Mouse (Mus musculus): ENCODE measurements around the gene Syt12. TPM values are rescaled to one million over a fixed set of nuclear protein-coding genes. Genes with fewer than 3 reads are reported as not detected.
A peak's percentile ranks its signal among the peaks of the same experiment; 100 is the strongest.

Gene Syt12
- polyA plus RNA-seq, 1 experiment = 82.4 TPM

- under 1% methylated on average over 75 of the region's 90 CpGs for WGBS
- H3K4me3 ChIP-seq (replicated peaks; ENCODE audit: insufficient read depth, low read depth, low read length) = peak overlapping the region; percentile 90
Observed at GRCm38 (mm10) chr19:4396998-4397797, 80.0 kb downstream of the Syt12 start.

DNA sequence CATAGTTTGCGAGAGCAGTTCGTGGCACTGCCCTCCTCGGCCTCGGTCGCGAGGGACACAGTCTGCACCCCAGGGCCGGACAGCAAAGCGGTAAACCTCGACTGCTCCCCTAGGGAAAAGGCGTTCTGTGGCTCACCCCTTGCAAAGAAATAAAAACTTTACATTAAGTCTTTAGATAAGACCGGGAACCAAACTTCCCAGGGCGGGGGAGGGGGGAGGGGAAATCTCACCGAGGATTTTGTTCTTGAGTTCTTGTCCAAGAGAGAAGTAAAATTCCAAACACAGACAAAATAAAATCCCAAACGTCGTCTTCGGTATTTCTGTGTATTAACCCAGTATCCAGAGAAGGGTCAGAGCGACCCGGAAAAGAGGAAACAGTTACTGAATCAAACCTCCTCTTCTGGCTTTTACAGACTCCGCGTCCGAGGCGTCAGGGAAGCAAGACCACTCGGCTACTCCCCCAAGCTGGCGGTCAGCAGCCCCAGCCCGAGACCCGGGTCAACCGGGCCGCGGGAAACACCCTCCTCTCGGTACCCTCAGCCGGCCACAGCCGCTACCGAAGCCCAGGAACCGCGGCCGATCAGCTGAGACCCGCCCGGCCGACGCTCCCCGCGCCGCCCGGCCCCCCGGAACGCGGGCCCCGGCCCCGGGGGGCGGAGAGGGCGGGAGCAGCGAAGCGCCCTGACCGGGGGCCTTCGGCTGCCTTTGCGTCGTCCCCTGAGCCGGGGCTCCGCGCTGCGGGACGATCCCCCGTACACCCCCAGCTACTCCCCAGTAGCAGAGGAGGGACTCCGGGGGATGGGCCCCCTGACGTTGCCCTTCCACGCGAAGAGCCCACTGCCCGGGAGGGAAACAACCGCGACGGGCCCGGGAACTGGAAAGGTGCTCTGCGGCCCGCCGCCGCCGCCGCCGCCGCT is 80.9 kb downstream of the Syt12 start:
- H3K4me1 ChIP-seq (ENCODE audit: control insufficient read depth, insufficient read depth, low read length) = no peaks in the 10 kb centered on the region
- peak overlapping the region; percentile 77 for H3K27ac ChIP-seq (ENCODE audit: insufficient read depth, low read length)
- DNase-seq = peak; percentile 46 to 53
- TF ChIP-seq CTCF (IDR thresholded peaks at IDR 0.05; ENCODE audit: borderline replicate concordance, insufficient read depth, low read depth, low read length) = no peak
- no peak for TF ChIP-seq POLR2A (IDR thresholded peaks at IDR 0.05; ENCODE audit: borderline replicate concordance, insufficient read depth, low read length)
- H3K4me3 ChIP-seq (replicated peaks; ENCODE audit: insufficient read depth, low read depth, low read length) = peak overlapping the region; percentile 74
- WGBS = under 1% methylated on average over 78 of the region's 80 CpGs
- H3K27me3 ChIP-seq (ENCODE audit: control insufficient read depth, insufficient read depth, low read length) = no peaks in the 10 kb centered on the region

More at GRCm38 (mm10) chr19:4396998-4397797, 80.0 kb downstream of the Syt12 start:
- DNase-seq = peak; percentile 95 to 98
- H3K4me1 ChIP-seq (ENCODE audit: control insufficient read depth, insufficient read depth, low read length) = no peaks in the 10 kb centered on the region
- TF ChIP-seq POLR2A (IDR thresholded peaks at IDR 0.05; ENCODE audit: borderline replicate concordance, insufficient read depth, low read length) (peak; percentile 69), CTCF (IDR thresholded peaks at IDR 0.05; ENCODE audit: borderline replicate concordance, insufficient read depth, low read depth, low read length) (no peak)
- H3K27me3 ChIP-seq (ENCODE audit: control insufficient read depth, insufficient read depth, low read length) = no peaks in the 10 kb centered on the region
- peak overlapping the region; percentile 77 for H3K27ac ChIP-seq (ENCODE audit: insufficient read depth, low read length)

Other genes with a start within 250 kb of the Syt12 start
- gene Pold4, start 245.5 kb downstream of the Syt12 start, polyA plus RNA-seq (2012; rRNA removed) = 39.3 and 40.1 TPM in 2 replicates
- 139 and 151 TPM in 2 replicates for gene Ssh3, start 208.3 kb downstream of the Syt12 start, polyA plus RNA-seq (2012; rRNA removed)
- gene Ankrd13d, start 194.3 kb downstream of the Syt12 start, polyA plus RNA-seq (2012; rRNA removed) = 74.3 and 76.1 TPM in 2 replicates
- gene Grk2, start 171.2 kb downstream of the Syt12 start, polyA plus RNA-seq (2012; rRNA removed) = 226 and 239 TPM in 2 replicates
- 87.1 and 90.4 TPM in 2 replicates for gene Kdm2a, start 79.2 kb downstream of the Syt12 start, polyA plus RNA-seq (2012; rRNA removed)
- gene Rhod, start 38.0 kb downstream of the Syt12 start, polyA plus RNA-seq (2012; rRNA removed) = 9.9 and 10.5 TPM in 2 replicates
- gene 2010003K11Rik, start 21.1 kb upstream of the Syt12 start, polyA plus RNA-seq (2012; rRNA removed) = not detected in 2 replicates
- 59.7 and 61.4 TPM in 2 replicates for gene Pcx, start 33.0 kb upstream of the Syt12 start, polyA plus RNA-seq (2012; rRNA removed)
- 25.7 and 29.5 TPM in 2 replicates for gene Lrfn4, start 138.2 kb upstream of the Syt12 start, polyA plus RNA-seq (2012; rRNA removed)
- 58.7 and 60.9 TPM in 2 replicates for gene Rce1, start 148.2 kb upstream of the Syt12 start, polyA plus RNA-seq (2012; rRNA removed)
- 4.6 and 5.4 TPM in 2 replicates for gene Gm960, start 221.2 kb upstream of the Syt12 start, polyA plus RNA-seq (2012; rRNA removed)
- gene Sptbn2, start 233.7 kb upstream of the Syt12 start, polyA plus RNA-seq (2012; rRNA removed) = 132 and 147 TPM in 2 replicates

Measured in cerebellum, adult 2 months (tissue).